Mouse (Mus musculus) megakaryocyte-erythroid progenitor cell, adult 5 weeks (primary cell): ENCODE measurements around the gene Ddb2. TPM values are rescaled to one million over a fixed set of nuclear protein-coding genes. Genes with fewer than 3 reads are reported as not detected.

ENCODE experiments used
- polyA plus RNA-seq: library from polyadenylated mRNA; stranded (reverse); fragments of >175 nt; gene quantifications from 2 replicates; pipeline ENCODE4 v1.2.3, GENCODE M21; 2012

Ddb2 gene
- polyA plus RNA-seq, result 0.94 and 1.8 TPM in 2 replicates

DNA sequence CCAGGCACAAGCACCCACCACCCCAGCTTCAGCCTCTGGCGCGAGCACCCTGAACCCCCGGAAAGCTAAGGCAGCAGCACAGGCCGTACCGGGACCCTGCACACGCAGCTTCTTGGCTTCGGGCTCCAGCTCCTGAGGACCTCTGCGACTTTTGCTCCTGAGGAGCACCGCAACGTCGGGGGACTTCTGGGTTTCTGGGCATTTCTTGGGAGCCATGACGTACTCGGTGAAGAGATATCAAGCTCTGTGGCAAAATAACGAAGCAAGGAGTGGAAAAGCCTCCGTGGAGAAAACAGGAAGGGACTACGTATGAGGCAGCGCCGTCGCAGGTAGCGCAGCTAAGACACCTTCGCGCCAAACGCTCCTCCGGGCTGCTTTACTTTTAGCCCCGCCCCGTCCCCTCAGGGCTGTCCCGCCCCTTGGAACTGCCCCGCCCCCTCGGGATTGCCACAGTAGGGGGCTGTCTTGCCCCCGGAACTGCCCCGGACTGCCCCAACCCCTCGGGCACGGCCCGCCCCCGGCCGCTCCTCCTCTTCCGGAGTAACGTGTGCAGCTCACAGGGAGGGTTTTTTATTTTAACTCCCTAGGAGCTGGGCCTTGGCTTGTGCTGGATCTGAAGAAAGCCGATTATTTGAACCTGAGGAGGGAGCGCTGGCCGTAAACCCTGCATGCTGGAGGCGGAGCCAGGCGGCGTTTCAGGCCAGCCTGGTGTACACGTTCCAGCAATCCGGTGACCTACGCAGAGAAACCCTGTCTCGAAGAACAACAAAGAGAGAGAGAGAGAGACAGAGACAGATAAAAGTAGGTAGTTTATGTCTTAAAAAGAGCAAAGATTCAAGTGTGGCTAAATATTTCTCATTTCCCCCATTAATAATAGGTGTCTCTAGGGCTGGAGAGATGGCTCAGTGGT lies at the start of gene Ddb2:
Gene Ddb2, minus strand, starts transcription at position 382 of the 910 bp plus-strand sequence.

DNA sequence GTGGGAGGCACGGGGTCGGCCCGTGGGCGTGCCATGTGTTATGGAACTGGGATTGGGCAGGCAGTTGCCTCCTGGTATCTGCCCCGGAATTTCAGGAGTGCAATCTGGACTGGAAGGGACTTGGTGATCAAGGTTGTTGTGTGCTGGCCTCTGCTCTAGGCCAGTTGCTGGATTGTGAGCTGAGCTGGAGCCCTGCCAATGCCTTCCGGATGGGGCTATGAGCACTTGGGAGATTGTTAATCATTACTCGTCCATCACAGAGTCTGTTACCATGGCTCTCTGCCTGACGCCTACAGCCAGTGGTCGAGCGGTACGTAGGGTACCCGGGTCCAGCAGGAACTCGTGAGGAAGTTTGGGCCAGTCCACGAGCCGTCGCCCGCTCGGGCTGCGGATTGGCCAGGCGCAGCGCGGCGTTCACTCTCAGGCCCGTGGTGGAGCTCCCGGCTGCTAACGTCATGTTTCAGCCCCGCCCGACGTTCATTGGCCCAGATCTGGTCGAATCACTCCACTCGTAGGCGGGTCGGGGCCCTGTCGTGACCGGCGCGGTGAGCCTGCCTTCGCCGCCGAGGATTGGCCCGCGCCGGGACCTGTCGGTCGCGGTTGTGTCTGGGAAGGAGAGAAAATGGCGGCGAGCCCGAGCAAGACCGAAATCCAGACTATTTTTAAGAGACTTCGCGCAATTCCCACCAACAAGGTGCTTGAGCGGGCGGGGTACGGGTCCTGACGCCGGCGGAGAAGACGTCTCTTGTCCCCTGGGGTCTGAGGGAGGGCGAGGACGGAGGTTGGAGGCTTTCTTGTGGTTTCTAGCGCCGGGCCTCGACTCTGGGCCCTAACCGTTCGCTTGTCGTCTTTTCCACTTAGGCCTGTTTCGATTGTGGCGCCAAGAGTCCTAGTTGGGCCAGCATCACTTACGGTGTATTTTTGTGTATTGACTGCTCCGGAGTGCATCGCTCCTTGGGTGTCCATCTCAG lies 28.2 kb upstream of the Ddb2 start, which contains the start of gene Arfgap2:
Gene Arfgap2, plus strand, starts transcription at position 264 of the 971 bp plus-strand sequence.

GRCm38 (mm10) chr2:91255661-91256150 lies 18.9 kb upstream of the Ddb2 start, which contains the start of gene Pacsin3:
Gene Pacsin3, plus strand, starts transcription at chr2:91255954.

GRCm38 (mm10) chr2:91202222-91202971 lies 34.4 kb downstream of the Ddb2 start, which contains the start of the genes Nr1h3 and Acp2:
Gene Nr1h3, minus strand, starts transcription at chr2:91202834.
Gene Acp2, plus strand, starts transcription at chr2:91202885.

DNA sequence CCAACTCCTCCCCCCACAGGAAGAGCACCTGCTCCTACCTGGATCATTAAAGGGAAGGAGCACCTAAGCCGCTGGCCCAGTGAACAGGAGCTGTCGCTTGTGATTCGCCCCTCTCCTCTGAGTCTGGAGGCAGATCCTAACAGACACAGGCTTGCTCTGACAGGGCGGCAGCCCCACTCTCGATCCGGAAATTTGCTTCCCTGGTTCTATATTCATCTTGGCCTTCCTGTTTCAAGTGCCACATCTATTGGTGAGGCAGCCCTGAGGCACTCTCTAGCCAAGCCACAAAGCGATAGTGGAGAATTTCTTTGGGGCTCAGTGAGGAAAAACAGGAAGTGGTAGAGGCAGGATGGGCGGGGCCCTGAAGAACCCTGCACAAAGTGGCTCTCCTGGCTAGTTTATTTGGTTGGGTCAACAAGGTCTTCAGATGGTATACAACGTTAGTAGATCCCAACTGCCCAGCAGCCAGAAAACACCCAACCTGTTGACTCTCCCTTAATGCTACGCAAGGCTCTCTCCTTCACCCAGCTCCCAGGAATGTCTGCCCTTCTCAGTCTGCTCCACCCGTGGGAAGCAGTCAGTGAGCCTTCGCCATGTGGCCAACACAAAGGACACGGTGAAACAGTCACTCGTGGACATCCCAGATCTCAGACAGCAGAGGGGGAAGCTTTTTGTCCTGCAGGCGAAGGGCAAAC lies 52.9 kb downstream of the Ddb2 start, which contains the start of gene Madd:
Gene Madd, minus strand, starts transcription at position 127 of the 695 bp plus-strand sequence.

Other genes starting within 250 kb of the Ddb2 start
- 7.6 and 9.6 TPM in 2 replicates for gene Rapsn, start 201.4 kb downstream of the Ddb2 start, polyA plus RNA-seq
- 156 and 164 TPM in 2 replicates for gene Psmc3, start 183.0 kb downstream of the Ddb2 start, polyA plus RNA-seq
- gene Slc39a13, start 166.6 kb downstream of the Ddb2 start, polyA plus RNA-seq, result 22.1 and 22.9 TPM in 2 replicates
- gene Spi1, start 154.6 kb downstream of the Ddb2 start, polyA plus RNA-seq, result 314 and 409 TPM in 2 replicates
- 0.21 and 0.42 TPM in 2 replicates for gene Mybpc3, start 118.8 kb downstream of the Ddb2 start, polyA plus RNA-seq
- 20.5 and 24.3 TPM in 2 replicates for gene Madd, start 53.1 kb downstream of the Ddb2 start, polyA plus RNA-seq
- 1.9 TPM in 2 replicates for gene Nr1h3, start 34.1 kb downstream of the Ddb2 start, polyA plus RNA-seq
- 4.7 and 4.9 TPM in 2 replicates for gene Acp2, start 34.1 kb downstream of the Ddb2 start, polyA plus RNA-seq
- gene Pacsin3, start 19.0 kb upstream of the Ddb2 start, polyA plus RNA-seq, result 0.18 and 0.63 TPM in 2 replicates
- gene Arfgap2, start 28.0 kb upstream of the Ddb2 start, polyA plus RNA-seq, result 41.2 and 43.3 TPM in 2 replicates
- gene 1110051M20Rik, start 207.7 kb upstream of the Ddb2 start, polyA plus RNA-seq, result 7.0 and 8.9 TPM in 2 replicates
- gene Lrp4, start 220.5 kb upstream of the Ddb2 start, polyA plus RNA-seq, result 2.2 and 2.5 TPM in 2 replicates